9 mouse cellular contexts compared by ENCODE assay signal in the genomic region with DNA sequence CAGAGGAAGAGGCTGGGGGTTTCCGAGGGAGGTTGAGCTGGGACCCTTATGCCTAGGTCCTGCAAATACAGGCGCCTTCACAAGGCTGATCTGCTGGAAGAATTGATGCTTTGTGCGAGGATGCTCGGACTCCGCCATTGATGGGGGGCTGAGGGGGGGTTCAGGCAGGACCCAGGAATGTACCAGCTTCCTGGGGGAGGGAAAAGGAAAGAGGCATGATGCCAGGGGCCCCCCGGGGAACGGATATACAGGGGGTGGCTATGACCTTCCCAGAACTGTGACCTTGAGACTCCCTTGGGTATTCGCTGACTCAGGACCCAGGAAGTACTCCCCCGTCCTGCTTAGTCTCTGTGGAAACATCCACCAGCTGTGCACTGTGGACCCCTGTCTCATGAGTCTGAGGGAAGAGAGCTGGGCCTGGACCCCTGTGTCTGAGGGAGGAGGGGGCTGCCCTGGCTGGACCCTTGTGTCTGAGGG. TPM values are rescaled to one million over a fixed set of nuclear protein-coding genes. Genes with fewer than 3 reads are reported as not detected.
DNase-seq lines count a peak whose midpoint lies in the region; ATAC-seq and TF ChIP-seq lines count a peak whose summit lies in the region.
"Had no signal": no experiment of that assay in that cellular context is flagged by ENCODE, and none has a peak within 500 bp of the region (broad histone marks: within the 10 kb centered on the region; RNA-seq: fewer than 3 reads in every experiment).

No protein-coding gene starts in this region.

- TF ChIP-seq CTCF in spleen, adult 2 months (IDR thresholded peaks at IDR 0.05; ENCODE audit: extremely low read depth, insufficient read depth, insufficient read length, insufficient replicate concordance) = no peak

- peaks cover 4% of the 10 kb centered on the region for H3K4me1 ChIP-seq in spleen, adult 2 months (ENCODE audit: control insufficient read depth, insufficient read depth, insufficient read length)
- peaks cover 60% of the 10 kb centered on the region for H3K4me1 ChIP-seq in midbrain, embryonic 13.5 days (replicated peaks)

- peaks cover 13% of the 10 kb centered on the region for H3K27me3 ChIP-seq in spleen, adult 2 months (ENCODE audit: control insufficient read depth, insufficient read depth, low read length)
- no peaks in the 10 kb centered on the region for H3K27me3 ChIP-seq in midbrain, embryonic 13.5 days

- peak overlapping the region; percentile 74 for H3K4me2 ChIP-seq in midbrain, embryonic 13.5 days (replicated peaks)

- no peaks in the 10 kb centered on the region for H3K9me3 ChIP-seq in midbrain, embryonic 13.5 days

- no peak overlapping the region for H3K4me3 ChIP-seq in spleen, adult 2 months (ENCODE audit: extremely low read depth, insufficient read depth, insufficient read length)
- peak overlapping the region; percentile 36 for H3K4me3 ChIP-seq in midbrain, embryonic 13.5 days (replicated peaks)

- TF ChIP-seq POLR2A in spleen, adult 2 months (IDR thresholded peaks at IDR 0.05; ENCODE audit: low read depth, low read length) = no peak

- H3K27ac ChIP-seq in spleen, adult 2 months (ENCODE audit: insufficient read depth, low read length) = peak overlapping the region; percentile 30
- H3K27ac ChIP-seq in midbrain, embryonic 13.5 days = peak overlapping the region; percentile 79

- no peaks in the 10 kb centered on the region for H3K36me3 ChIP-seq in spleen, adult 2 months (ENCODE audit: control insufficient read depth, insufficient read depth, low read length)
- H3K36me3 ChIP-seq in midbrain, embryonic 13.5 days = peaks cover 27% of the 10 kb centered on the region

- DNase-seq in cerebellum, adult 9-11 months = peak; percentile 53
- DNase-seq in cerebellum, adult 11 months = no peak
- DNase-seq in spleen, adult 2 months (ENCODE audit: low read depth in 1 of 2, low spot score in 2 of 2) = no peak
- no peak for DNase-seq in spleen, postnatal 4 days (ENCODE audit: low spot score in 2 of 2)
- DNase-seq in c-Kit-positive CD71-positive TER-119-positive erythroid progenitor cells, embryonic 14.5 days (ENCODE audit: low spot score) = no peak
- no peak for DNase-seq in right cerebral cortex, postnatal 14 days

- 64% methylated on average over 9 of the region's 9 CpGs for WGBS in spleen, adult 2 months
- WGBS in midbrain, embryonic 13.5 days = 34% methylated on average over 9 of the region's 9 CpGs

- H3K9ac ChIP-seq in midbrain, embryonic 13.5 days (replicated peaks) = peak overlapping the region; percentile 67

- ATAC-seq in midbrain, embryonic 13.5 days = peak; percentile 67
- no peak for ATAC-seq in inflammation-experienced regulatory T-cells, adult 6 months

RNA-seq across cellular contexts. Expression of a gene that starts 4.9 kb away (rescaled TPM):
- 33.1 and 34.5 TPM in 2 replicates for polyA plus RNA-seq in spleen, adult 2 months (2012; rRNA removed)
- 52.4 and 67.8 TPM in 2 replicates for polyA plus RNA-seq in midbrain, embryonic 13.5 days (2015; fragmentation: Nextera tagmentation; extraction: Ambion mirVana)
- polyA plus RNA-seq in inflammation-experienced regulatory T-cells, adult 6 months (2017; shearing (Covaris generic)) = not detected

RNA-seq across cellular contexts. Expression of a gene that starts 20.1 kb away (rescaled TPM):
- polyA plus RNA-seq in spleen, adult 2 months (2012; rRNA removed) = 4.0 and 5.9 TPM in 2 replicates
- 234 and 261 TPM in 2 replicates for polyA plus RNA-seq in midbrain, embryonic 13.5 days (2015; fragmentation: Nextera tagmentation; extraction: Ambion mirVana)
- polyA plus RNA-seq in inflammation-experienced regulatory T-cells, adult 6 months (2017; shearing (Covaris generic)) = under 1 TPM in 1 of 3 experiments, not detected in 2; 0.33 TPM

RNA-seq across cellular contexts. Expression of a gene that starts 24.4 kb away (rescaled TPM):
- polyA plus RNA-seq in spleen, adult 2 months (2012; rRNA removed) = 51.2 and 58.6 TPM in 2 replicates
- 1.0 and 1.2 TPM in 2 replicates for polyA plus RNA-seq in midbrain, embryonic 13.5 days (2015; fragmentation: Nextera tagmentation; extraction: Ambion mirVana)
- polyA plus RNA-seq in inflammation-experienced regulatory T-cells, adult 6 months (2017; shearing (Covaris generic)) = 1 to 10 TPM in 2 of 3 experiments, under 1 TPM in 1; 0.62 to 1.6 (median 1.5) TPM

RNA-seq across cellular contexts. Expression of a gene that starts 25.6 kb away (rescaled TPM):
- polyA plus RNA-seq in spleen, adult 2 months (2012; rRNA removed) = not detected in 2 replicates
- 1.2 and 1.9 TPM in 2 replicates for polyA plus RNA-seq in midbrain, embryonic 13.5 days (2015; fragmentation: Nextera tagmentation; extraction: Ambion mirVana)
- not detected for polyA plus RNA-seq in inflammation-experienced regulatory T-cells, adult 6 months (2017; shearing (Covaris generic))

RNA-seq across cellular contexts. Expression of a gene that starts 34.6 kb away (rescaled TPM):
- polyA plus RNA-seq in spleen, adult 2 months (2012; rRNA removed) = 6.5 and 19.9 TPM in 2 replicates
- not detected in 2 replicates for polyA plus RNA-seq in midbrain, embryonic 13.5 days (2015; fragmentation: Nextera tagmentation; extraction: Ambion mirVana)
- not detected for polyA plus RNA-seq in inflammation-experienced regulatory T-cells, adult 6 months (2017; shearing (Covaris generic))
- polyA plus RNA-seq: limb, embryonic 11.5 days had no signal

Comparison
In these comparisons a context has a peak if more than half of its experiments do, and no peak if none do; other contexts are left out.
1. RNA of a gene that starts 4.9 kb away (polyA plus RNA-seq): 52.4 to 67.8 TPM in midbrain, embryonic 13.5 days and 33.1 to 34.5 TPM in spleen, adult 2 months; not detected in inflammation-experienced regulatory T-cells, adult 6 months; every median in the first group is over 10 times any median in the second.
2. RNA of a gene that starts 20.1 kb away (polyA plus RNA-seq): 234 to 261 TPM in midbrain, embryonic 13.5 days; 4.0 to 5.9 TPM in spleen, adult 2 months and 0.33 TPM in inflammation-experienced regulatory T-cells, adult 6 months; every median in the first group is over 10 times any median in the second.
3. RNA of a gene that starts 24.4 kb away (polyA plus RNA-seq): 51.2 to 58.6 TPM in spleen, adult 2 months; 0.62 to 1.6 TPM in inflammation-experienced regulatory T-cells, adult 6 months and 1.0 to 1.2 TPM in midbrain, embryonic 13.5 days; every median in the first group is over 10 times any median in the second.